Mouse (Mus musculus): ENCODE data around the gene AC109138.7. TPM values are rescaled to one million over a fixed set of nuclear protein-coding genes. Genes with fewer than 3 reads are reported as not detected.

Gene AC109138.7
- total RNA-seq, 2 experiments from 2014 or later = not detected

Other genes with a start within 250 kb of the AC109138.7 start
- gene Aldh3b2, start 242.0 kb upstream of the AC109138.7 start, total RNA-seq (2014; fragmentation: Nextera tagmentation) = not detected in 2 replicates
- 0.09 TPM in 1 of 2 replicates, not detected in the other for gene Aldh3b2, start 242.0 kb upstream of the AC109138.7 start, total RNA-seq (2017)
- gene Acy3, start 227.8 kb upstream of the AC109138.7 start, total RNA-seq (2014; fragmentation: Nextera tagmentation) = 4.1 and 6.4 TPM in 2 replicates
- gene Acy3, start 227.8 kb upstream of the AC109138.7 start, total RNA-seq (2017) = 0.73 and 4.0 TPM in 2 replicates
- gene Tbx10, start 221.6 kb upstream of the AC109138.7 start, total RNA-seq (2014; fragmentation: Nextera tagmentation) = not detected in 2 replicates
- gene Tbx10, start 221.6 kb upstream of the AC109138.7 start, total RNA-seq (2017) = not detected in 2 replicates
- 9.7 and 16.3 TPM in 2 replicates for gene Nudt8, start 213.8 kb upstream of the AC109138.7 start, total RNA-seq (2014; fragmentation: Nextera tagmentation)
- gene Nudt8, start 213.8 kb upstream of the AC109138.7 start, total RNA-seq (2017) = 4.4 and 10.5 TPM in 2 replicates
- 0.30 and 3.0 TPM in 2 replicates for gene Gm49405, start 213.7 kb upstream of the AC109138.7 start, total RNA-seq (2014; fragmentation: Nextera tagmentation)
- gene Gm49405, start 213.7 kb upstream of the AC109138.7 start, total RNA-seq (2017) = 1.2 and 1.3 TPM in 2 replicates
- gene Doc2g, start 211.0 kb upstream of the AC109138.7 start, total RNA-seq (2014; fragmentation: Nextera tagmentation) = 3.0 and 7.0 TPM in 2 replicates
- gene Doc2g, start 211.0 kb upstream of the AC109138.7 start, total RNA-seq (2017) = 0.46 and 2.9 TPM in 2 replicates
- gene Ndufv1, start 201.6 kb upstream of the AC109138.7 start, total RNA-seq (2014; fragmentation: Nextera tagmentation) = 93.8 and 132 TPM in 2 replicates
- gene Ndufv1, start 201.6 kb upstream of the AC109138.7 start, total RNA-seq (2017) = 222 and 241 TPM in 2 replicates
- 235 and 335 TPM in 2 replicates for gene Gstp1, start 176.4 kb upstream of the AC109138.7 start, total RNA-seq (2014; fragmentation: Nextera tagmentation)
- gene Gstp1, start 176.4 kb upstream of the AC109138.7 start, total RNA-seq (2017) = 84.1 and 120 TPM in 2 replicates
- gene Gstp2, start 168.3 kb upstream of the AC109138.7 start, total RNA-seq (2014; fragmentation: Nextera tagmentation) = not detected in 2 replicates
- gene Gstp2, start 168.3 kb upstream of the AC109138.7 start, total RNA-seq (2017) = 4.3 TPM in 1 of 2 replicates, not detected in the other
- not detected in 2 replicates for gene Gstp3, start 154.8 kb upstream of the AC109138.7 start, total RNA-seq (2014; fragmentation: Nextera tagmentation)
- 0.65 TPM in 1 of 2 replicates, not detected in the other for gene Gstp3, start 154.8 kb upstream of the AC109138.7 start, total RNA-seq (2017)
- not detected in 2 replicates for gene Cabp2, start 132.8 kb upstream of the AC109138.7 start, total RNA-seq (2014; fragmentation: Nextera tagmentation)
- gene Cabp2, start 132.8 kb upstream of the AC109138.7 start, total RNA-seq (2017) = not detected in 2 replicates
- gene Cdk2ap2, start 117.2 kb upstream of the AC109138.7 start, total RNA-seq (2014; fragmentation: Nextera tagmentation) = 119 and 155 TPM in 2 replicates
- gene Cdk2ap2, start 117.2 kb upstream of the AC109138.7 start, total RNA-seq (2017) = 33.7 and 36.5 TPM in 2 replicates
- gene Pitpnm1, start 114.4 kb upstream of the AC109138.7 start, total RNA-seq (2014; fragmentation: Nextera tagmentation) = 11.3 and 16.8 TPM in 2 replicates
- 4.5 and 24.3 TPM in 2 replicates for gene Pitpnm1, start 114.4 kb upstream of the AC109138.7 start, total RNA-seq (2017)
- 19.6 and 60.2 TPM in 2 replicates for gene Aip, start 88.5 kb upstream of the AC109138.7 start, total RNA-seq (2014; fragmentation: Nextera tagmentation)
- 31.3 and 38.6 TPM in 2 replicates for gene Aip, start 88.5 kb upstream of the AC109138.7 start, total RNA-seq (2017)
- gene Gpr152, start 74.6 kb upstream of the AC109138.7 start, total RNA-seq (2014; fragmentation: Nextera tagmentation) = not detected in 2 replicates
- gene Gpr152, start 74.6 kb upstream of the AC109138.7 start, total RNA-seq (2017) = not detected in 2 replicates
- not detected in 2 replicates for gene Cabp4, start 70.3 kb upstream of the AC109138.7 start, total RNA-seq (2014; fragmentation: Nextera tagmentation)
- gene Cabp4, start 70.3 kb upstream of the AC109138.7 start, total RNA-seq (2017) = not detected in 2 replicates
- gene Coro1b, start 65.7 kb upstream of the AC109138.7 start, total RNA-seq (2014; fragmentation: Nextera tagmentation) = 143 and 234 TPM in 2 replicates
- gene Coro1b, start 65.7 kb upstream of the AC109138.7 start, total RNA-seq (2017) = 71.3 and 73.2 TPM in 2 replicates
- gene Ptprcap, start 60.8 kb upstream of the AC109138.7 start, total RNA-seq (2014; fragmentation: Nextera tagmentation) = 40.8 and 53.6 TPM in 2 replicates
- 64.9 and 84.1 TPM in 2 replicates for gene Ptprcap, start 60.8 kb upstream of the AC109138.7 start, total RNA-seq (2017)
- 42.5 and 45.6 TPM in 2 replicates for gene Rps6kb2, start 51.0 kb upstream of the AC109138.7 start, total RNA-seq (2014; fragmentation: Nextera tagmentation)
- gene Rps6kb2, start 51.0 kb upstream of the AC109138.7 start, total RNA-seq (2017) = 21.0 and 31.6 TPM in 2 replicates
- gene Carns1, start 38.9 kb upstream of the AC109138.7 start, total RNA-seq (2014; fragmentation: Nextera tagmentation) = 0.58 and 5.7 TPM in 2 replicates
- gene Carns1, start 38.9 kb upstream of the AC109138.7 start, total RNA-seq (2017) = 1.1 and 2.9 TPM in 2 replicates
- gene Tbc1d10c, start 23.1 kb upstream of the AC109138.7 start, total RNA-seq (2014; fragmentation: Nextera tagmentation) = 41.1 and 50.1 TPM in 2 replicates
- 11.3 and 18.4 TPM in 2 replicates for gene Tbc1d10c, start 23.1 kb upstream of the AC109138.7 start, total RNA-seq (2017)
- gene Ppp1ca, start 22.3 kb upstream of the AC109138.7 start, total RNA-seq (2014; fragmentation: Nextera tagmentation) = 406 and 527 TPM in 2 replicates
- gene Ppp1ca, start 22.3 kb upstream of the AC109138.7 start, total RNA-seq (2017) = 494 and 518 TPM in 2 replicates
- 27.8 and 41.3 TPM in 2 replicates for gene Rad9a, start 12.7 kb upstream of the AC109138.7 start, total RNA-seq (2014; fragmentation: Nextera tagmentation)
- 16.0 and 16.3 TPM in 2 replicates for gene Rad9a, start 12.7 kb upstream of the AC109138.7 start, total RNA-seq (2017)
- gene Clcf1, start 119 bp upstream of the AC109138.7 start, total RNA-seq (2014; fragmentation: Nextera tagmentation) = 6.8 and 7.4 TPM in 2 replicates
- gene Clcf1, start 119 bp upstream of the AC109138.7 start, total RNA-seq (2017) = 0.67 and 1.8 TPM in 2 replicates
- 68.6 and 117 TPM in 2 replicates for gene Pold4, start 17.5 kb downstream of the AC109138.7 start, total RNA-seq (2014; fragmentation: Nextera tagmentation)
- 69.5 and 92.0 TPM in 2 replicates for gene Pold4, start 17.5 kb downstream of the AC109138.7 start, total RNA-seq (2017)
- gene Ssh3, start 54.8 kb downstream of the AC109138.7 start, total RNA-seq (2014; fragmentation: Nextera tagmentation) = 17.7 and 25.9 TPM in 2 replicates
- 10.8 and 22.0 TPM in 2 replicates for gene Ssh3, start 54.8 kb downstream of the AC109138.7 start, total RNA-seq (2017)
- gene Ankrd13d, start 68.8 kb downstream of the AC109138.7 start, total RNA-seq (2014; fragmentation: Nextera tagmentation) = 6.8 and 7.2 TPM in 2 replicates
- 1.6 and 3.9 TPM in 2 replicates for gene Ankrd13d, start 68.8 kb downstream of the AC109138.7 start, total RNA-seq (2017)
- 179 and 198 TPM in 2 replicates for gene Grk2, start 91.9 kb downstream of the AC109138.7 start, total RNA-seq (2014; fragmentation: Nextera tagmentation)
- 133 and 181 TPM in 2 replicates for gene Grk2, start 91.9 kb downstream of the AC109138.7 start, total RNA-seq (2017)
- gene Kdm2a, start 183.9 kb downstream of the AC109138.7 start, total RNA-seq (2014; fragmentation: Nextera tagmentation) = 62.9 and 96.0 TPM in 2 replicates
- 46.5 and 61.7 TPM in 2 replicates for gene Kdm2a, start 183.9 kb downstream of the AC109138.7 start, total RNA-seq (2017)
- 0.28 TPM in 1 of 2 replicates, not detected in the other for gene Rhod, start 225.1 kb downstream of the AC109138.7 start, total RNA-seq (2014; fragmentation: Nextera tagmentation)
- gene Rhod, start 225.1 kb downstream of the AC109138.7 start, total RNA-seq (2017) = not detected in 2 replicates

Data from granulocyte monocyte progenitor cell, adult 5-6 weeks (primary cell).